In genomic region chr4:133166773-133167172, GRCm38 (mm10) we compare ENCODE assay signal across 27 mouse cellular contexts. TPM values are rescaled to one million over a fixed set of nuclear protein-coding genes. Genes with fewer than 3 reads are reported as not detected.
DNase-seq lines count a peak whose midpoint lies in the region; ATAC-seq and TF ChIP-seq lines count a peak whose summit lies in the region.
"Had no signal": no experiment of that assay in that cellular context is flagged by ENCODE, and none has a peak within 500 bp of the region (broad histone marks: within the 10 kb centered on the region; RNA-seq: fewer than 3 reads in every experiment).

No protein-coding gene starts in this region.

- no peak for TF ChIP-seq EP300 in heart, postnatal 0 days (IDR thresholded peaks at IDR 0.05; ENCODE audit: low read depth)
- TF ChIP-seq EP300 in stomach, postnatal 0 days (optimal IDR thresholded peaks at IDR 0.05): no peak

- H3K4me1 ChIP-seq in heart, embryonic 10.5 days: peaks cover 17% of the 10 kb centered on the region
- peaks cover 34% of the 10 kb centered on the region for H3K4me1 ChIP-seq in heart, postnatal 0 days (ENCODE audit: control insufficient read depth, insufficient read depth)
- peaks cover 19% of the 10 kb centered on the region for H3K4me1 ChIP-seq in stomach, embryonic 15.5 days
- H3K4me1 ChIP-seq in stomach, postnatal 0 days (replicated peaks; ENCODE audit: control insufficient read depth, insufficient read depth): peaks cover 2% of the 10 kb centered on the region; the same call in 1 of the 2 replicates
- peaks cover 11% of the 10 kb centered on the region; the same call in 1 of the 2 replicates for H3K4me1 ChIP-seq in forebrain, embryonic 13.5 days
- H3K4me1 ChIP-seq: forebrain, embryonic 12.5 days; midbrain, embryonic 12.5 days had no signal

- peak; percentile 74 for DNase-seq in heart, embryonic 10.5 days (ENCODE audit: low spot score)
- DNase-seq in heart, adult 11 months: no peak
- no peak for DNase-seq in heart, postnatal 0 days (ENCODE audit: low spot score)
- no peak for DNase-seq in heart, adult 9 months (ENCODE audit: low spot score in 2 of 2)
- DNase-seq in stomach, postnatal 0 days (ENCODE audit: low spot score): no peak
- peak; percentile 36 for DNase-seq in testis, postnatal 14 days (ENCODE audit: low spot score)
- DNase-seq: adrenal gland, adult 2 months; cerebellum, adult 2 months; cerebellum, postnatal 25 days; kidney, adult 18-20 months; liver, postnatal 0 days; lung, postnatal 10 days; thymus, adult 18-20 months; thymus, postnatal 36 days had no signal

- H3K9ac ChIP-seq in heart, postnatal 0 days (replicated peaks; ENCODE audit: low read depth, low read length): no peak overlapping the region
- no peak overlapping the region for H3K9ac ChIP-seq in stomach, embryonic 15.5 days
- no peak overlapping the region for H3K9ac ChIP-seq in stomach, postnatal 0 days (ENCODE audit: low read length)
- no peak overlapping the region for H3K9ac ChIP-seq in forebrain, embryonic 13.5 days
- H3K9ac ChIP-seq: embryonic facial prominence, embryonic 12.5 days; forebrain, embryonic 12.5 days; liver, postnatal 0 days; midbrain, embryonic 12.5 days; neural tube, embryonic 15.5 days had no signal

- TF ChIP-seq CTCF in heart, postnatal 0 days (IDR thresholded peaks at IDR 0.05; ENCODE audit: low read depth): no peak
- no peak for TF ChIP-seq CTCF in stomach, postnatal 0 days (IDR thresholded peaks at IDR 0.05; ENCODE audit: low read depth)

- peak overlapping the region; percentile 56; the same call in 1 of the 2 replicates for H3K27ac ChIP-seq in heart, embryonic 10.5 days
- peak overlapping the region; percentile 18 for H3K27ac ChIP-seq in heart, postnatal 0 days (ENCODE audit: low read depth)
- H3K27ac ChIP-seq in stomach, embryonic 15.5 days: peak overlapping the region; percentile 18; the same call in 1 of the 2 replicates
- H3K27ac ChIP-seq in stomach, postnatal 0 days (replicated peaks): no peak overlapping the region; the same call in 1 of the 2 replicates
- no peak overlapping the region for H3K27ac ChIP-seq in forebrain, embryonic 13.5 days
- H3K27ac ChIP-seq: embryonic facial prominence, embryonic 12.5 days; forebrain, embryonic 12.5 days; limb, embryonic 10.5 days; midbrain, embryonic 12.5 days; neural tube, embryonic 15.5 days had no signal

- H3K27me3 ChIP-seq in heart, embryonic 10.5 days (ENCODE audit: insufficient read depth, poor library complexity, severe bottlenecking): no peaks in the 10 kb centered on the region
- no peaks in the 10 kb centered on the region for H3K27me3 ChIP-seq in heart, postnatal 0 days (ENCODE audit: control insufficient read depth, insufficient read depth, low read length)
- no peaks in the 10 kb centered on the region for H3K27me3 ChIP-seq in stomach, embryonic 15.5 days (replicated peaks)
- no peaks in the 10 kb centered on the region for H3K27me3 ChIP-seq in stomach, postnatal 0 days (ENCODE audit: control insufficient read depth, insufficient read depth, low read length)
- H3K27me3 ChIP-seq in forebrain, embryonic 13.5 days: no peaks in the 10 kb centered on the region
- H3K27me3 ChIP-seq: embryonic facial prominence, embryonic 12.5 days; forebrain, embryonic 12.5 days; midbrain, embryonic 12.5 days; neural tube, embryonic 15.5 days had no signal

- H3K36me3 ChIP-seq in heart, embryonic 10.5 days: peaks cover 25% of the 10 kb centered on the region
- H3K36me3 ChIP-seq in heart, postnatal 0 days (replicated peaks; ENCODE audit: control insufficient read depth, insufficient read depth, low read length): peaks cover 25% of the 10 kb centered on the region
- 0 out of 2 replicates have a peak, but pooled peaks cover 4% of the 10 kb centered on the region for H3K36me3 ChIP-seq in stomach, embryonic 15.5 days
- H3K36me3 ChIP-seq in stomach, postnatal 0 days (ENCODE audit: control insufficient read depth, insufficient read depth, low read length): no peaks in the 10 kb centered on the region
- H3K36me3 ChIP-seq in forebrain, embryonic 13.5 days (ENCODE audit: poor library complexity, severe bottlenecking): no peaks in the 10 kb centered on the region
- H3K36me3 ChIP-seq: forebrain, embryonic 12.5 days; midbrain, embryonic 12.5 days; neural tube, embryonic 15.5 days had no signal

- no peak overlapping the region for H3K4me3 ChIP-seq in heart, embryonic 10.5 days
- H3K4me3 ChIP-seq in heart, postnatal 0 days (ENCODE audit: low read depth, low read length): no peak overlapping the region
- H3K4me3 ChIP-seq in stomach, embryonic 15.5 days (replicated peaks): no peak overlapping the region
- H3K4me3 ChIP-seq in stomach, postnatal 0 days (ENCODE audit: low read depth, low read length): no peak overlapping the region
- H3K4me3 ChIP-seq in forebrain, embryonic 13.5 days: no peak overlapping the region
- H3K4me3 ChIP-seq: embryonic facial prominence, embryonic 12.5 days; erythroblast, embryonic 14.5 days; forebrain, embryonic 12.5 days; layer of hippocampus, adult 2 months; limb, embryonic 10.5 days; midbrain, embryonic 12.5 days; neural tube, embryonic 15.5 days had no signal

- ATAC-seq in heart, postnatal 0 days (ENCODE audit: insufficient read depth, low read depth): no peak
- ATAC-seq in stomach, embryonic 15.5 days (ENCODE audit: insufficient read depth, low FRiP score, low read depth): no peak
- ATAC-seq in stomach, postnatal 0 days (ENCODE audit: low FRiP score, low TSS enrichment): no peak
- no peak for ATAC-seq in forebrain, embryonic 13.5 days
- ATAC-seq: CD4-positive, CD25-positive, alpha-beta regulatory T cell, adult 4 months; liver, postnatal 0 days had no signal

- H3K4me2 ChIP-seq in heart, postnatal 0 days (ENCODE audit: low read depth, low read length): no peak overlapping the region
- no peak overlapping the region for H3K4me2 ChIP-seq in stomach, embryonic 15.5 days
- no peak overlapping the region for H3K4me2 ChIP-seq in stomach, postnatal 0 days (replicated peaks; ENCODE audit: low read depth)
- H3K4me2 ChIP-seq in forebrain, embryonic 13.5 days: no peak overlapping the region
- H3K4me2 ChIP-seq: embryonic facial prominence, embryonic 12.5 days; forebrain, embryonic 12.5 days; liver, embryonic 11.5 days; midbrain, embryonic 12.5 days; neural tube, embryonic 15.5 days had no signal

- no peaks in the 10 kb centered on the region for H3K9me3 ChIP-seq in heart, embryonic 10.5 days
- H3K9me3 ChIP-seq in heart, postnatal 0 days (replicated peaks; ENCODE audit: control insufficient read depth, low read length): no peaks in the 10 kb centered on the region
- no peaks in the 10 kb centered on the region for H3K9me3 ChIP-seq in stomach, embryonic 15.5 days
- H3K9me3 ChIP-seq in stomach, postnatal 0 days (ENCODE audit: control insufficient read depth, low read length): no peaks in the 10 kb centered on the region
- no peaks in the 10 kb centered on the region for H3K9me3 ChIP-seq in forebrain, embryonic 13.5 days (replicated peaks)
- H3K9me3 ChIP-seq: embryonic facial prominence, embryonic 12.5 days; forebrain, embryonic 12.5 days; limb, embryonic 10.5 days; midbrain, embryonic 12.5 days; neural tube, embryonic 15.5 days had no signal

- 68% methylated on average over 9 of the region's 9 CpGs for WGBS in heart, embryonic 10.5 days
- 36% methylated on average over 9 of the region's 9 CpGs for WGBS in heart, postnatal 0 days
- WGBS in stomach, embryonic 15.5 days: 77% methylated on average over 9 of the region's 9 CpGs
- WGBS in stomach, postnatal 0 days: 80% methylated on average over 9 of the region's 9 CpGs
- WGBS in forebrain, embryonic 13.5 days: 92% methylated on average over 9 of the region's 9 CpGs

RNA-seq across cellular contexts. Expression of gene Wasf2, which starts 36.5 kb away (rescaled TPM):
- polyA plus RNA-seq in heart, embryonic 10.5 days (2016; fragmentation: Nextera tagmentation; extraction: Ambion mirVana): 51.1 and 58.5 TPM in 2 replicates
- total RNA-seq in heart, postnatal 0 days (2014; rRNA removed; ENCODE audit: low replicate concordance): 54.5 and 119 TPM in 2 replicates
- 55.4 and 62.4 TPM in 2 replicates for polyA plus RNA-seq in heart, postnatal 0 days (2015; fragmentation: Nextera tagmentation; extraction: Ambion mirVana)
- polyA plus RNA-seq in stomach, embryonic 15.5 days (2015; fragmentation: Nextera tagmentation; extraction: Ambion mirVana): 109 TPM in 2 replicates
- 71.4 and 84.2 TPM in 2 replicates for polyA plus RNA-seq in stomach, postnatal 0 days (2015; fragmentation: Nextera tagmentation; extraction: Ambion mirVana)
- 36.7 and 42.9 TPM in 2 replicates for polyA plus RNA-seq in forebrain, embryonic 13.5 days (2015; fragmentation: Nextera tagmentation; extraction: Ambion mirVana)

RNA-seq across cellular contexts. Expression of gene Cd164l2, which starts 45.2 kb away (rescaled TPM):
- polyA plus RNA-seq in heart, embryonic 10.5 days (2016; fragmentation: Nextera tagmentation; extraction: Ambion mirVana): 0.39 and 1.3 TPM in 2 replicates
- not detected in 2 replicates for total RNA-seq in heart, postnatal 0 days (2014; rRNA removed; ENCODE audit: low replicate concordance)
- 0.23 and 0.33 TPM in 2 replicates for polyA plus RNA-seq in heart, postnatal 0 days (2015; fragmentation: Nextera tagmentation; extraction: Ambion mirVana)
- 6.8 and 7.8 TPM in 2 replicates for polyA plus RNA-seq in stomach, embryonic 15.5 days (2015; fragmentation: Nextera tagmentation; extraction: Ambion mirVana)
- 5.3 and 6.5 TPM in 2 replicates for polyA plus RNA-seq in stomach, postnatal 0 days (2015; fragmentation: Nextera tagmentation; extraction: Ambion mirVana)
- polyA plus RNA-seq in forebrain, embryonic 13.5 days (2015; fragmentation: Nextera tagmentation; extraction: Ambion mirVana): 0.17 and 0.30 TPM in 2 replicates
- total RNA-seq: megakaryocyte, adult 5-6 weeks had no signal
- polyA plus RNA-seq: erythroblast, embryonic 14.5 days had no signal

RNA-seq across cellular contexts. Expression of gene Gpr3, which starts 45.6 kb away (rescaled TPM):
- polyA plus RNA-seq in heart, embryonic 10.5 days (2016; fragmentation: Nextera tagmentation; extraction: Ambion mirVana): 0.09 and 0.18 TPM in 2 replicates
- total RNA-seq in heart, postnatal 0 days (2014; rRNA removed; ENCODE audit: low replicate concordance): not detected in 2 replicates
- polyA plus RNA-seq in heart, postnatal 0 days (2015; fragmentation: Nextera tagmentation; extraction: Ambion mirVana): 0.15 and 0.21 TPM in 2 replicates
- 0.13 and 0.23 TPM in 2 replicates for polyA plus RNA-seq in stomach, embryonic 15.5 days (2015; fragmentation: Nextera tagmentation; extraction: Ambion mirVana)
- polyA plus RNA-seq in stomach, postnatal 0 days (2015; fragmentation: Nextera tagmentation; extraction: Ambion mirVana): 0.11 and 0.19 TPM in 2 replicates
- polyA plus RNA-seq in forebrain, embryonic 13.5 days (2015; fragmentation: Nextera tagmentation; extraction: Ambion mirVana): 0.33 and 0.57 TPM in 2 replicates
- total RNA-seq: gastrocnemius, adult 8-10 months; megakaryocyte, adult 5-6 weeks had no signal
- polyA plus RNA-seq: CD4-positive, CD25-positive, alpha-beta regulatory T cell, adult 4 months; embryonic facial prominence, embryonic 12.5 days; erythroblast, embryonic 14.5 days; liver, embryonic 11.5 days; liver, postnatal 0 days had no signal

Comparison
In these comparisons a context has a peak if more than half of its experiments do, and no peak if none do; other contexts are left out.
1. DNase-seq: peak in heart, embryonic 10.5 days (single experiment) and testis, postnatal 14 days (single experiment); none in heart, adult 11 months (single experiment), heart, postnatal 0 days (single experiment), heart, adult 9 months (0 of 2) and stomach, postnatal 0 days (single experiment).
2. H3K27ac ChIP-seq: peak in heart, embryonic 10.5 days (single experiment), heart, postnatal 0 days (single experiment) and stomach, embryonic 15.5 days (single experiment); none in stomach, postnatal 0 days (single experiment) and forebrain, embryonic 13.5 days (single experiment).